17 mouse cellular contexts compared by ENCODE assay signal in the genomic region with DNA sequence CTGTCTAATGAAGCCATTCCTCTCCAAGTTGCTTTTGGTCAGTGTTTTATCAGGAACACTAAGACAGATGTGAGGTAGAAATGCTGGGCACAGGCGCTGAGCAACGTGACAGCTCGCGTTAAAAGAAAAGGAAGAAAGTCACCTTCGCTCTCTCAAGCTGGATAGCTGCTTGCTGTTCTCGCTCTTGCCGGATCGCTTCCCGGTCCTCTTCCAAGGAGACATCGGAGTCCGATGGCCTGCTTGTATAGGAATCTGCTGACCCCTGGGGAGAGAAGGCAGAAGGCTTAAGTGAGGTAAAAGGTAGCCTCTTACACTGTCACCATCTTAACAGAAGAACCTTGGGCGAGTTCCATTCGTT. TPM values are rescaled to one million over a fixed set of nuclear protein-coding genes. Genes with fewer than 3 reads are reported as not detected.
DNase-seq lines count a peak whose midpoint lies in the region; ATAC-seq and TF ChIP-seq lines count a peak whose summit lies in the region.
"Had no signal": no experiment of that assay in that cellular context is flagged by ENCODE, and none has a peak within 500 bp of the region (broad histone marks: within the 10 kb centered on the region; RNA-seq: fewer than 3 reads in every experiment).

No protein-coding gene starts in this region.

- H3K27me3 ChIP-seq in heart, embryonic 13.5 days (replicated peaks): no peaks in the 10 kb centered on the region
- H3K27me3 ChIP-seq in heart, postnatal 0 days (ENCODE audit: control insufficient read depth, insufficient read depth, low read length): no peaks in the 10 kb centered on the region
- H3K27me3 ChIP-seq: forebrain, embryonic 13.5 days; hindbrain, embryonic 13.5 days had no signal

- 0 out of 2 replicates have a peak overlapping the region, but pooled peaks have one; percentile 15 for H3K9ac ChIP-seq in heart, embryonic 13.5 days
- no peak overlapping the region for H3K9ac ChIP-seq in heart, postnatal 0 days (replicated peaks; ENCODE audit: low read depth, low read length)
- H3K9ac ChIP-seq: forebrain, embryonic 13.5 days; forebrain, postnatal 0 days; hindbrain, embryonic 13.5 days had no signal

- H3K4me1 ChIP-seq in heart, embryonic 13.5 days: peaks cover 17% of the 10 kb centered on the region
- H3K4me1 ChIP-seq in heart, postnatal 0 days (ENCODE audit: control insufficient read depth, insufficient read depth): peaks cover 7% of the 10 kb centered on the region; the same call in 1 of the 2 replicates
- no peaks in the 10 kb centered on the region; the same call in 1 of the 2 replicates for H3K4me1 ChIP-seq in brown adipose tissue, adult 24 weeks (ENCODE audit: control insufficient read depth, insufficient read depth, insufficient read length, low read length)
- H3K4me1 ChIP-seq: forebrain, embryonic 13.5 days; hindbrain, embryonic 13.5 days had no signal

- intact Hi-C loops in heart, postnatal 10 days (cut with DNase I): no loop called here

- 56% methylated on average over 13 of the region's 13 CpGs for WGBS in heart, embryonic 13.5 days
- WGBS in heart, postnatal 0 days: 40% methylated on average over 13 of the region's 13 CpGs

- peak; percentile 77 for DNase-seq in heart, adult 11 months
- no peak for DNase-seq in heart, adult 9 months (ENCODE audit: low spot score in 2 of 2)
- no peak for DNase-seq in heart, postnatal 10 days
- no peak for DNase-seq in heart, postnatal 0 days (ENCODE audit: low spot score)
- no peak for DNase-seq in heart, adult 18-20 months
- DNase-seq in kidney, postnatal 36 days: no peak
- DNase-seq: adrenal gland, postnatal 25 days; forebrain, postnatal 0 days; gastrocnemius, postnatal 36 days; kidney, adult 11 months; kidney, adult 9 months had no signal

- no peak for TF ChIP-seq CTCF in heart, postnatal 0 days (IDR thresholded peaks at IDR 0.05; ENCODE audit: low read depth)

- H3K27ac ChIP-seq in heart, embryonic 13.5 days (replicated peaks): peak overlapping the region; percentile 63
- H3K27ac ChIP-seq in heart, postnatal 0 days (ENCODE audit: low read depth): peak overlapping the region; percentile 71
- 0 out of 2 replicates have a peak overlapping the region, but pooled peaks have one; percentile 12 for H3K27ac ChIP-seq in brown adipose tissue, adult 24 weeks (replicated peaks; ENCODE audit: low read depth, low read length)
- H3K27ac ChIP-seq: embryonic facial prominence, embryonic 10.5 days; forebrain, embryonic 13.5 days; hindbrain, embryonic 13.5 days; hindbrain, postnatal 0 days had no signal

- TF ChIP-seq EP300 in heart, postnatal 0 days (IDR thresholded peaks at IDR 0.05; ENCODE audit: low read depth): 0 out of 2 replicates have a peak, but pooled peaks have one; percentile 13

- no peak for ATAC-seq in heart, embryonic 13.5 days (ENCODE audit: extremely low read depth, insufficient number of reproducible peaks, low FRiP score, low TSS enrichment)
- ATAC-seq in heart, postnatal 0 days (ENCODE audit: insufficient read depth, low read depth): no peak
- ATAC-seq: forebrain, embryonic 13.5 days; forebrain, postnatal 0 days; hindbrain, postnatal 0 days had no signal

- H3K4me3 ChIP-seq in heart, embryonic 13.5 days: peak overlapping the region; percentile 12; the same call in 1 of the 2 replicates
- H3K4me3 ChIP-seq in heart, postnatal 0 days (ENCODE audit: low read depth, low read length): no peak overlapping the region
- no peak overlapping the region for H3K4me3 ChIP-seq in brown adipose tissue, adult 24 weeks (ENCODE audit: insufficient read depth, low read depth, low read length)
- H3K4me3 ChIP-seq: embryonic facial prominence, embryonic 10.5 days; forebrain, embryonic 13.5 days; hindbrain, embryonic 13.5 days had no signal

- no peaks in the 10 kb centered on the region for H3K9me3 ChIP-seq in heart, embryonic 13.5 days
- H3K9me3 ChIP-seq in heart, postnatal 0 days (replicated peaks; ENCODE audit: control insufficient read depth, low read length): no peaks in the 10 kb centered on the region
- H3K9me3 ChIP-seq: embryonic facial prominence, embryonic 10.5 days; forebrain, embryonic 13.5 days; hindbrain, embryonic 13.5 days had no signal

- no peaks in the 10 kb centered on the region for H3K36me3 ChIP-seq in heart, embryonic 13.5 days
- no peaks in the 10 kb centered on the region for H3K36me3 ChIP-seq in heart, postnatal 0 days (replicated peaks; ENCODE audit: control insufficient read depth, insufficient read depth, low read length)
- H3K36me3 ChIP-seq: embryonic facial prominence, embryonic 10.5 days had no signal

- H3K4me2 ChIP-seq in heart, embryonic 13.5 days: peak overlapping the region; percentile 43
- peak overlapping the region; percentile 34; the same call in 1 of the 2 replicates for H3K4me2 ChIP-seq in heart, postnatal 0 days (ENCODE audit: low read depth, low read length)
- H3K4me2 ChIP-seq: forebrain, embryonic 13.5 days; hindbrain, embryonic 13.5 days had no signal

RNA-seq across cellular contexts. Expression of a gene that starts 52.8 kb away (rescaled TPM):
- polyA plus RNA-seq in heart, embryonic 13.5 days (2015; fragmentation: Nextera tagmentation; extraction: Ambion mirVana): 47.2 and 51.4 TPM in 2 replicates
- total RNA-seq in heart, postnatal 10 days (2021): 10 to 100 TPM; 45.3 to 48.8 TPM
- 57.5 and 73.2 TPM in 2 replicates for total RNA-seq in heart, postnatal 0 days (2014; rRNA removed; ENCODE audit: low replicate concordance)
- polyA plus RNA-seq in heart, postnatal 0 days (2015; fragmentation: Nextera tagmentation; extraction: Ambion mirVana): 23.9 and 26.2 TPM in 2 replicates
- 10 to 100 TPM; 35.8 to 35.9 TPM for total RNA-seq in heart, adult 18-20 months (2021)
- 29.5 and 36.8 TPM in 2 replicates for polyA plus RNA-seq in brown adipose tissue, adult 24 weeks (2012; ENCODE audit: insufficient read depth, insufficient read length, missing spikeins)

Comparison
In these comparisons a context has a peak if more than half of its experiments do, and no peak if none do; other contexts are left out.
1. H3K27ac ChIP-seq: peak in every context shown above with its lines; median percentile 71 in heart, postnatal 0 days; 63 in heart, embryonic 13.5 days; 12 in brown adipose tissue, adult 24 weeks.